Comparison of ENCODE assay signal across 13 mouse cellular contexts in genomic region chr9:108053665-108054225, GRCm38 (mm10). TPM values are rescaled to one million over a fixed set of nuclear protein-coding genes. Genes with fewer than 3 reads are reported as not detected.
A peak's percentile ranks its signal among the peaks of the same experiment; 100 is the strongest.
DNase-seq lines count a peak whose midpoint lies in the region; ATAC-seq and TF ChIP-seq lines count a peak whose summit lies in the region.
"Had no signal": no experiment of that assay in that cellular context is flagged by ENCODE, and none has a peak within 500 bp of the region (broad histone marks: within the 10 kb centered on the region; RNA-seq: fewer than 3 reads in every experiment).

No protein-coding gene starts in this region.

- H3K9ac ChIP-seq in heart, embryonic 12.5 days = peak overlapping the region; percentile 61; the same call in 1 of the 2 replicates
- no peak overlapping the region for H3K9ac ChIP-seq in intestine, postnatal 0 days (ENCODE audit: low read depth, low read length)
- H3K9ac ChIP-seq: neural tube, embryonic 12.5 days had no signal

- DNase-seq in heart, adult 9 months (ENCODE audit: low spot score in 2 of 2) = no peak
- DNase-seq in cerebellum, adult 9-10 months = peak; percentile 54
- DNase-seq in urinary bladder, adult 2 months (ENCODE audit: low spot score) = no peak
- DNase-seq in adrenal gland, postnatal 4 days (ENCODE audit: low spot score in 2 of 2) = no peak
- no peak for DNase-seq in layer of hippocampus, adult 18-20 months (ENCODE audit: low spot score in 2 of 2)
- DNase-seq: left cerebral cortex, postnatal 4 days; right cerebral cortex, postnatal 4 days had no signal

- peaks cover 80% of the 10 kb centered on the region for H3K36me3 ChIP-seq in heart, embryonic 12.5 days
- peaks cover 57% of the 10 kb centered on the region for H3K36me3 ChIP-seq in E14TG2a.4 (ENCODE audit: insufficient read depth, low read length)
- peaks cover 62% of the 10 kb centered on the region for H3K36me3 ChIP-seq in intestine, postnatal 0 days (ENCODE audit: control insufficient read depth, insufficient read depth)

- H3K27me3 ChIP-seq in heart, embryonic 12.5 days (replicated peaks) = no peaks in the 10 kb centered on the region
- H3K27me3 ChIP-seq in E14TG2a.4 (ENCODE audit: insufficient read depth, low read length) = no peaks in the 10 kb centered on the region
- H3K27me3 ChIP-seq in intestine, postnatal 0 days (replicated peaks; ENCODE audit: control insufficient read depth, insufficient read depth, low read length) = no peaks in the 10 kb centered on the region
- H3K27me3 ChIP-seq: neural tube, embryonic 12.5 days had no signal

- H3K4me1 ChIP-seq in heart, embryonic 12.5 days (replicated peaks) = peaks cover 31% of the 10 kb centered on the region
- peaks cover 81% of the 10 kb centered on the region for H3K4me1 ChIP-seq in E14TG2a.4 (replicated peaks; ENCODE audit: low read depth, low read length)
- 0 out of 2 replicates have a peak, but pooled peaks cover 6% of the 10 kb centered on the region for H3K4me1 ChIP-seq in intestine, postnatal 0 days (replicated peaks; ENCODE audit: control insufficient read depth, insufficient read depth, low read length)

- H3K9me3 ChIP-seq in heart, embryonic 12.5 days (replicated peaks) = no peaks in the 10 kb centered on the region
- no peaks in the 10 kb centered on the region for H3K9me3 ChIP-seq in E14TG2a.4 (ENCODE audit: low read length)
- no peaks in the 10 kb centered on the region for H3K9me3 ChIP-seq in intestine, postnatal 0 days (ENCODE audit: control insufficient read depth)
- H3K9me3 ChIP-seq: midbrain, embryonic 10.5 days; neural tube, embryonic 12.5 days had no signal

- 87% methylated on average over 15 of the region's 15 CpGs for WGBS in heart, embryonic 12.5 days
- 61% methylated on average over 15 of the region's 15 CpGs for WGBS in intestine, postnatal 0 days

- no peak for TF ChIP-seq CTCF in E14TG2a.4 (conservative IDR thresholded peaks at IDR 0.05; ENCODE audit: low read length)
- TF ChIP-seq CTCF in intestine, postnatal 0 days (IDR thresholded peaks at IDR 0.05; ENCODE audit: low read depth) = no peak

- no peak overlapping the region for H3K27ac ChIP-seq in heart, embryonic 12.5 days (ENCODE audit: poor library complexity, severe bottlenecking)
- H3K27ac ChIP-seq in intestine, postnatal 0 days (ENCODE audit: low read depth, low read length) = peak overlapping the region; percentile 52; the same call in 1 of the 2 replicates
- H3K27ac ChIP-seq: midbrain, embryonic 10.5 days; neural tube, embryonic 12.5 days had no signal

- H3K4me3 ChIP-seq in heart, embryonic 12.5 days = no peak overlapping the region
- peak overlapping the region; percentile 70 for H3K4me3 ChIP-seq in E14TG2a.4 (replicated peaks; ENCODE audit: low read length)
- H3K4me3 ChIP-seq in intestine, postnatal 0 days (ENCODE audit: low read depth, low read length) = no peak overlapping the region
- H3K4me3 ChIP-seq: neural tube, embryonic 12.5 days had no signal

- no peak for ATAC-seq in heart, embryonic 12.5 days (ENCODE audit: insufficient number of reproducible peaks, low FRiP score)
- peak; percentile 0; the same call in 1 of the 2 replicates for ATAC-seq in intestine, postnatal 0 days

- no peak overlapping the region for H3K4me2 ChIP-seq in heart, embryonic 12.5 days
- peak overlapping the region; percentile 47 for H3K4me2 ChIP-seq in intestine, postnatal 0 days (replicated peaks; ENCODE audit: low read depth)

RNA-seq across cellular contexts. Expression of gene Amigo3, which starts 0.8 kb away (rescaled TPM):
- 2.4 and 3.1 TPM in 2 replicates for polyA plus RNA-seq in heart, embryonic 12.5 days (2016; fragmentation: Nextera tagmentation; extraction: Ambion mirVana)
- polyA plus RNA-seq in intestine, postnatal 0 days (2015; fragmentation: Nextera tagmentation; extraction: Ambion mirVana) = 4.4 and 4.8 TPM in 2 replicates
- polyA plus RNA-seq in urinary bladder, adult 2 months (2012; rRNA removed) = 2.3 and 2.6 TPM in 2 replicates
- 1 to 10 TPM; 3.0 to 3.7 TPM for total RNA-seq in adrenal gland, postnatal 4 days (2021)
- total RNA-seq in layer of hippocampus, adult 18-20 months (2021) = 1 to 10 TPM; 2.3 to 2.5 TPM

RNA-seq across cellular contexts. Expression of gene Gmppb, which starts 4.7 kb away (rescaled TPM):
- polyA plus RNA-seq in heart, embryonic 12.5 days (2016; fragmentation: Nextera tagmentation; extraction: Ambion mirVana) = 23.2 and 24.5 TPM in 2 replicates
- polyA plus RNA-seq in intestine, postnatal 0 days (2015; fragmentation: Nextera tagmentation; extraction: Ambion mirVana) = 146 and 154 TPM in 2 replicates
- polyA plus RNA-seq in urinary bladder, adult 2 months (2012; rRNA removed) = 18.8 and 23.9 TPM in 2 replicates
- total RNA-seq in adrenal gland, postnatal 4 days (2021) = 10 to 100 TPM; 16.2 to 18.4 TPM
- total RNA-seq in layer of hippocampus, adult 18-20 months (2021) = 10 to 100 TPM; 15.5 to 17.2 TPM

RNA-seq across cellular contexts. Expression of gene Mst1, which starts 26.5 kb away (rescaled TPM):
- polyA plus RNA-seq in heart, embryonic 12.5 days (2016; fragmentation: Nextera tagmentation; extraction: Ambion mirVana) = 0.31 and 0.37 TPM in 2 replicates
- polyA plus RNA-seq in intestine, postnatal 0 days (2015; fragmentation: Nextera tagmentation; extraction: Ambion mirVana) = 0.78 and 0.84 TPM in 2 replicates
- polyA plus RNA-seq in urinary bladder, adult 2 months (2012; rRNA removed) = 5.6 and 6.2 TPM in 2 replicates
- 10 to 100 TPM in 1 of 2 experiments, under 1 TPM in 1; 0.67 to 10.3 TPM for total RNA-seq in adrenal gland, postnatal 4 days (2021)
- not detected for total RNA-seq in layer of hippocampus, adult 18-20 months (2021)
- total RNA-seq: gastrocnemius, postnatal 36 days; left cerebral cortex, postnatal 4 days had no signal

RNA-seq across cellular contexts. Expression of gene Rnf123, which starts 29.4 kb away (rescaled TPM):
- polyA plus RNA-seq in heart, embryonic 12.5 days (2016; fragmentation: Nextera tagmentation; extraction: Ambion mirVana) = 32.8 and 37.0 TPM in 2 replicates
- polyA plus RNA-seq in intestine, postnatal 0 days (2015; fragmentation: Nextera tagmentation; extraction: Ambion mirVana) = 17.2 and 18.2 TPM in 2 replicates
- polyA plus RNA-seq in urinary bladder, adult 2 months (2012; rRNA removed) = 54.6 and 60.6 TPM in 2 replicates
- total RNA-seq in adrenal gland, postnatal 4 days (2021) = 10 to 100 TPM; 73.2 to 76.8 TPM
- 100 to 1,000 TPM in 1 of 2 experiments, 10 to 100 TPM in 1; 87.8 to 104 TPM for total RNA-seq in layer of hippocampus, adult 18-20 months (2021)

RNA-seq across cellular contexts. Expression of gene Apeh, which starts 40.7 kb away (rescaled TPM):
- 48.0 and 51.1 TPM in 2 replicates for polyA plus RNA-seq in heart, embryonic 12.5 days (2016; fragmentation: Nextera tagmentation; extraction: Ambion mirVana)
- 82.6 and 98.4 TPM in 2 replicates for polyA plus RNA-seq in intestine, postnatal 0 days (2015; fragmentation: Nextera tagmentation; extraction: Ambion mirVana)
- polyA plus RNA-seq in urinary bladder, adult 2 months (2012; rRNA removed) = 58.4 and 64.1 TPM in 2 replicates
- 100 to 1,000 TPM in 1 of 2 experiments, 10 to 100 TPM in 1; 93.0 to 110 TPM for total RNA-seq in adrenal gland, postnatal 4 days (2021)
- total RNA-seq in layer of hippocampus, adult 18-20 months (2021) = 10 to 100 TPM; 27.0 to 35.7 TPM
